Mouse (Mus musculus): ENCODE measurements around the gene Smap1.

Gene Smap1

GRCm38 (mm10) chr1:23919086-23919485, 3.0 kb downstream of the Smap1 start:
- no peak for DNase-seq

DNA sequence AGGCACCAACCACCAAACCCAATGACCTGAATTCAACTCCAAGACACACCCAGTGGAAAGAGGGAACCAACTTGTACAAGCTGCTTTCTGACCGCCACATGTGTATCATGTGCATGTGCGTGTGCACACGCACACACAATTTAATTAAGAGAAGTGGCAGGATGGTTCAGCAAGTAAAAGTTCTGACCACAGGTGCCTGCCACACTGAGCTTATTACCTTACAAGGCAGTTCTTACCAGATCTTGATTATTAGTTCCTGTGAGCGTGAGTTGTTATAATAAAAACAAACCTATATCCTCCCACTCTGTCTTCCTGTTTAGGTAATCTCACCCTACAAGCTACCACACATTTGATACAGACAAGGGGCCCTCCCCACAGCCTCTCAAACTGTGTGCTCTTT, 6.6 kb downstream of the Smap1 start:
- DNase-seq, result no peak

- DNase-seq, result no peak
Observed at GRCm38 (mm10) chr1:23912988-23913387, 9.1 kb downstream of the Smap1 start.

GRCm38 (mm10) chr1:23906082-23906481, 16.0 kb downstream of the Smap1 start:
- DNase-seq, result no peak

DNA sequence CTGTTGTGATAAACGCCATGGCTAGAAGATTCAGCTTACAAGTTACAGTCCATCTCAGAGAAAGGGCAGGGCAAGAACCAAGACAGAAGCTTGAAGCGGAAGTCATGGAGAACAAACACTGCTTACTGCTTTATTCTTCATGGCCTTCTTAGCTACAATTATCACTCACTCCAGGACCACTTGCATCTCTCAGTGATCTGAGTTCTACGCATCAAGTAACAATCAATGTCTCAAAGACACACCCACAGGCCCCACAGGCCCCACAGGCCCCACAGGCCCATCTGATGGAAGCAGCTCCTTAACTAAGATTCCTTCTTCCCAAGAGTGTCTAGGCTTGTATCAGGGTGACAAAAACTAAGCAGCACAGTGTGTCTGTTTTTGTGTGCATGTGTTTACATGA, 18.8 kb downstream of the Smap1 start:
- no peak for DNase-seq

DNA sequence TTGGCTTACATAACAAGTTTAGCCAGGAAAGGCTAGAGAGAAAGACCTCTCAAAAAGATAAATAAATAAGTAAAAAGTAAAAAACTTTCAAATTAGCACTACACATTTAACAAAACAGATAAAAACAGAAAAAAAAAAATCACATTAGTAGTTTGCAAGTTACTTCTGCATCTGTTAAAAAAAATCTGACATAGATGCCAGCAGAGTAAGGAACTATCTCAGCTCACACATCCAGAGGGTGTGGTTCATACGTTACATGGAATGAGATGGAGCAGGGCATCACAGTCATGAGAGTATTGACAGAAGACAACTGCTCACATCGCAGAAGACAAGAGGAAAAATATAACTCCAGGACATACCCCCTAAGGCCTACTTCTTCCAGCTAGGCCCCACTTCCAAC, 19.4 kb downstream of the Smap1 start:
- no peak for DNase-seq

- DNase-seq, result no peak
Observed at GRCm38 (mm10) chr1:23899647-23900020, 22.5 kb downstream of the Smap1 start.

DNA sequence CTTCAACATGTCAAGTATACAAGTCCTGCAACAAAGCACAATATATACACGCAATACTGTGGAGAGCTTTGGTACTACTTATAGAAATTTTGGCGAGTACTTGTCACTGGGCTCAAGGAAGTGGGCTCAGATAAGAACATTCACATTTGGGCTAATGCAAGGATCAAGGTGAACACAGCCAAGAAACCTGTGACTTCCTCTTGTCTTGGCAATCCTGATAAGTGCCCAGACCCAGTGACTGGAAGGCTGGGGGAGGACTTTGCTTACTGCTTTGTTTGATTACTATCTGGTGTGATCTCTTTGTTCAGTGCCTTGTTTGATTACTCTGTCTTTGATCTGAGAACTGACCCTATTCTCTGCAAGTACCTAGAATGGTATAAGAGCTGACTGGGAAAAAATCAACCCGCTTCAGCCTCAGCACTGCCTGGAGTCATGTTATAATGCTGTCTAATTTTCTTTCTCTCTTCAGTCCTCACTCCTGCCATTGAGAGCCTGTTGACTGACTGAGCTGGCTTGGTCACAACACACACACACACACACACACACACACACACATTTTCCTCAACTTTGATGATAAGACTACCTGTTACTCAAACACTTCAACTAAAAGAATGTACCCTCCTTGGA, 23.0 kb downstream of the Smap1 start:
- DNase-seq, result no peak

- no peak for DNase-seq
Observed at GRCm38 (mm10) chr1:23892072-23892471, 30.0 kb downstream of the Smap1 start.

GRCm38 (mm10) chr1:23884914-23885313, 37.2 kb downstream of the Smap1 start:
- no peak for DNase-seq

DNA sequence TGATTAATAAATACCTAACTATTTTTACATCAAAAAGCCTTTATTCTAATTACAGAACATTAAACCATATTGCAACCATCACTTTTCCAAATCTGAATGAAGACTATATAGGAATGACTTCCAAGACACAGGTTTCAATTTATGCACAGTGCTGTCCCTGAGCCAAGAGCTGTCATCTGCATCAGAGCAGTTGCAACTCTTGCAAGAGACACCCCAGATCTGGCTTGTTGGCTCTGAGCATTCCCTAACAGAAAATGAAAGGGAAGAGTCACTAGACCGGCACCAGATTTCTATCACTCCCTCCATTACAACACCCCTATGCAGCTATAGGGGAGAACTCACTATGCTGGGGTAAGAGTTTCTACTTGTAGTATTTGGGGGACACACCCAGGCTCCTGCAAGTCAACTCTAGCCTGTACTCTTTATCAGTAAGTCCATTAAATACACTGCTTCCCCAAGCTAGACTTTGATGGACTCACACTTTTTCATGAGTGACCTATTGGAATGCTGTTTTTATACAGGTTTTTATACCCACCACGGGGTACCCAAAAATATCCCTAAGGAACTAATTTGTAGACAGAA, 37.9 kb downstream of the Smap1 start:
- DNase-seq, result no peak

DNA sequence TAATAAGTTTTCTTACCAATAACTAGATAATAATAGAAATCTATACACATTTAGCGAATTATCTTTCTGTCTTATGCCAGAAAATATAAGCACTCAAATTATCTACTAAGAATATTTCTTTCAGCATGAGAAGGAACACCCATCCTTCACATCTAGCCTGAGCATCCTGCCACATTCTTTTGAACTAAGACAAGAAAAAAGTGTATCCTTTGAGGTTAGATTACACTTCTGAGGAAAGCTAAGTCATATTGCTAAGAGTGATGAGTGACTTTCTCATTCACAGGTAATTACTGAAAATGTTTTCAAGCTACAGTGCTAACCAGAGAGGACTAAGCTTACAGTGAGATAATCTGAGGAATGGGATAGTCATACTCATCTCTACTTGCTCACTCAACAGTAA, 39.4 kb downstream of the Smap1 start:
- DNase-seq, result no peak

- DNase-seq, result no peak
Observed at GRCm38 (mm10) chr1:23872194-23872593, 49.9 kb downstream of the Smap1 start.

DNA sequence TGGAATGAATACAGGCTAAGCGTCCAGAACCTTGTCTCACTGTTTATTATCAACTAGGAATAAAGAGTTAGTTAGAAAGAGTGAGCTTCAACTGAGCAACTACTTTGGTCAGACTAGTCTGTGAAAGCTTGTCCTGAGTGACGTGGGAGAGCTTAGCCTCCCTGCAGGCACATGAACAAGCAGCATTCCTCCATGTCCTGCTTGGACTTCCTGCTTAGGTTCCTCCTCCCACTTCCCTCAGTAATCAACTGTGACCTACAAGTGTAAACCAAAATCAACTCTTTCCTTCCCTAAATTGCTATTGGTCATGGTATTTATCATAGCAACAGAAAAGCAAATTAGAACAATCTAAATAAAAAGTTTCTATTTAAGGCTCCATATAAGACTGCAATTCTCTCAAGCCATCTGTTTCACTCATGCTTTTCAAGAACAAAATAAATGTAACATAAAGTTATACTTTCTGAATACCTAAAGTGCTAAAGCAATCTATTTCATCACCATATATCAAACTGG, 54.7 kb downstream of the Smap1 start:
- DNase-seq, result no peak

DNA sequence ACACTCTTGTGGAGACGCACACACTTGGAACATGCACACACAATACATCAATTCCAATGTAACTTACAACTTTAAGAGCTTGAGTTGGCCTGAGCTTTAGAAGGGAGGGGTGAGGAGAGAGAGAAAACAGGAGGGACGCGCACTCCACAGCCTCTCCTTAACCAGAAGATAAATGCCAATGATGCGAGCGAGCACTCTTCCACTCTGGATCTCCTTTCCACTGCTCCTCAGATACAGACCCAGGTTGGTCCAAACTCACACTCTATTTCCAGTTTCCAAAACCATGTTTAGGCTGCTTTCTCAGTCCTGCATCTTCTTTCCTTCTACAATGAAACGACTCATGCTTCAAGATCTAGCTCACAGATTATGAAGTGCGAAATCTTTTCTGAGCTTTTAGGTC, 56.6 kb downstream of the Smap1 start:
- DNase-seq, result no peak

DNA sequence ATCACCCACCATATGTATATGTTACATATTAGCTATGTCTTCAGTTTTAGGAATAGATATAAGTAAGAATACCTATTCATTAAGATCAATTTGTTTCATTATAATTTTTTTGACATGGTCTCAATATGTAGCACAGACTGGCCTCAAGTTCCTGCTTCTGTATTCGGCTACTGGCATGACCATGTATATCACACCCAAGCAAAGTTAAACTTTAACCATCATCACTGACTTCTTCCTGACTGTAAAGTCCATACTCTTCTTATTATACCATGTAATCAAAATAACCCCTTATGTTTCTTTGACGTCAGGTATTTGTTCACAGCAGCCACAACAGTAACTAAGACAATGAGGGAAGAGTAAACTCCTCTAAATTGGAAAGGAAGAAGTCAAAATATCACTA, 61.2 kb downstream of the Smap1 start:
- no peak for DNase-seq

GRCm38 (mm10) chr1:23855623-23856022, 66.5 kb downstream of the Smap1 start:
- DNase-seq, result no peak

DNA sequence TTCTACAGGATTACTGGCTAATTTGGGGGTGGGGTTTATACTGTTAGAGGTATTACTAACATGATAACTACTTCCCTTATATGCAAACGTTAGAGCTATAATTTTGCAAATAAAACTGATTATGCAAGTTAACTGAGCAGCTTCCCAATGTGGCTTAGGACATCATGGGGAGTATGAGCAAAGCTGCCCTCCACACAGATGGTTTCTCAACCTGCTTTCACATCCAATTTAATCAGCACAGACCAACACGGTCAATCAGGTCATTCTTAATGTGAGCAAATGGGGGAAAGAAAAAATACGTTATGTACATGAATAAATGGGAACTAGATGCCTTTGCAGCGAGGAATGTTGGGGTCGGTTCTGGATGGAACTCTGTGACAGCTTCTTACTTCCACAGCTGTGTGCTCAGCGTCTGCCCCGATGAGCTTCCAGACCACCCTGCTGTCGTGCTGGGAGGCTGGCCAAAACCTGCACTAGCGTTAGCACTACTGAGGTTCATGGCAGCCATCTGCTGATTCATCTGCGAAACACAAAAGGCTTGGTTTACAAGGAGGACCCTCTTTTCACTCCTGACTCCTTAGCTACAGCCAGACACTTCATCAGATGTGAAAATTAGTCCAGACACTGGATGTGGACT, 76.0 kb downstream of the Smap1 start:
- peak; percentile 51 for DNase-seq

DNA sequence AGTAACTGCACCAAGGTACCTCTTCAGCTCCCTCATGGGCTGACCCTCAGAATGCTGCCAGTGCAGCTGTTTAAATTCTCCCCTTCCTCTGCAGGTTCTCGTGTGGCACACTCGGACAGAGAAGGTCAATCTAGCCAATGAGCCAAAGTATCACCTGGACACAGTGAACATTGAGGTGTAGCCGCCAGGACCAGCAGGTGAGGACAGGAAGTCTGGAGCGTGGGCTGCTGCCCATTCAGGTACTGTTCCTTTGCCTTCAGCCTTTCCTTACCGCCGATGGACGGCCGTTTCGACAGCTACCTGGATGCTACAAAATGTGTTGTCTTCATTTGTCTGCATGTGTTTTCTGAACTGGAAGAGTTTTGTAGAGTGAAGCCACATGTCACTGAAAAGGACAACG, 77.1 kb downstream of the Smap1 start:
- DNase-seq, result no peak

- DNase-seq, result no peak
Observed at GRCm38 (mm10) chr1:23843790-23844189, 78.3 kb downstream of the Smap1 start.

GRCm38 (mm10) chr1:23842629-23843028, 79.5 kb downstream of the Smap1 start:
- no peak for DNase-seq

DNA sequence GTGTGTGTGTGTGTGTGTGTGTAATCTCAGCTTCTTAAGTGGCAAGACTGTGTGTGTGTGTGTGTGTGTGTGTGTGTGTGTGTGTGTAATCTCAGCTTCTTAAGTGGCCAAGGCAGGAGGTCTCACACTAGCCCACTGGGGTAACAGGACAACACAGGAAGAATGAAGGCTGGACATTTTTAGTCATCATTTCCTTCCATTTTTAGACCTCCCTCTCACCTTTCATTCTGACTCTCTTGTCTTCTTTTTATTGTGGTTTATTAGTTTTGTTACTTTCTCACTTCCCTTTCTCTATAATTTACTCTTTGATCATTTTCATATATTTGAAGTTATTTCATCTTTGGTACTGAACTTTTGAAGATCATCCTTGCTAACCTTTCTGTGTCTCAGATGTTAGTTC, 81.2 kb downstream of the Smap1 start:
- no peak for DNase-seq

DNA sequence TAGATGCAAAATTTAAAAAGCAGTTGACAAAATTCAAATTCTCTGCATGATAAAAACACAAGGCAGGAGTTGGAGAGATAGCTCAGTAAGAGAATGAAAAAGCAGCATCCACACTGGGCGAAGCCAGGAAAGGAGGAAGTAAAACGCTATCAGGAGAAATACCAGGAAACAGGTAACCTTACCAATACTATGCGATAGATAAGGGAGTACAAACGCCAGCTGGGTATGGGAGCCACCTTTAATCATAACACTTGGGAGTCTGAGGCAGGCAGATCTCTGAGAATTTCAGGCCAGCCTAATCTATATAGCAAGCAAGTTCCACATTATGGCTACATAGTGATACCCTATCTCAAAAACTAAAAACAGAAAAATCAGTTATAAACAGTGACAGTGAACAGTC, 85.5 kb downstream of the Smap1 start:
- DNase-seq, result no peak

DNA sequence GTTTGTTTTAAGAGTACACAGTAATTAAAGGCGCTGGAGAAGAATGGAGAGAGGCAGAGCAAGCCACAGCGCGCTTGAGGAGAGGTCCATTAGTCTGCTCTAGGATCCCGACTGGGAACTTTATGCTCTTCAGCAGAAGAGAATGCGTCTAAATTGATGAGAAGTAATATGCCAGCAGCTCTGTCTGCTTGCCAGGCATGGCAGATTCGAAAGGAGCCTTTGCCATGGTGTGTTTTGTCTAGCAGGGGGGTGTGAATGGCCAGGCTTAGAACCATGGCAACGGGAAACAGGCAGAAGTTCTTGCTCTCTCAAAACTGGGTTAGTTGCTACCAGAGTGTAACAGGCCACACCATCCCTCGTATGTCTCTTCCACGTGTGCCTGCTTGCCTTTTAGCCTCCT, 87.3 kb downstream of the Smap1 start:
- peak; percentile 52 for DNase-seq

DNA sequence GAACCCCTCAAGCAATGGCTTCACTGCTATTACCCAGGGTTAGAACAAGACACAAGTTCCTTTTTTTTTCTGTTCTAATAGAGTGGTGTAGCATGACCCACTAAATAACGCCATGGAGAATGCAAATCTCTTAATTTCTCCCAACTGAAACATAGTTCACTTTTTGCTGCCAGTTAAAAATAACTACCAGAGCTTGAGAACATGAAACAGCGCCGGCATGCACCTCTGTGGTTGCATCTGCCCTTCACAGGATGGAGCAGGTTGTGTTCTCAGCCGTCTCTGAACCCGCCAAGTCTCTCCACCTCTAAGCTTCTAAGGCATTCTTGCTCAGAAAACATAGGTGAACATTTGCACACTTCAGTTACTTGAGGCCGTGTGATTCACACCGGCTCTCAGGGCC, 87.9 kb downstream of the Smap1 start:
- no peak for DNase-seq
